Mouse (Mus musculus) kidney, postnatal 0 days (tissue): ENCODE measurements around the gene Ccdc85c. TPM values are rescaled to one million over a fixed set of nuclear protein-coding genes. Genes with fewer than 3 reads are reported as not detected.

ENCODE experiments used
- ATAC-seq: fragments of 200-750 bp; cut with Nextera tagmentation; replicated peaks from 2 replicates; pipeline ENCODE4 v1.8.0; 2017; ENCODE audit warnings: low read depth, moderate number of reproducible peaks, moderate TSS enrichment, moderate library complexity; ENCODE audit not compliant: low FRiP score
- DNase-seq: peaks from one replicate; pipeline ENCODE4 v3.0.0-alpha.2; 2016; ENCODE audit warnings: low spot score
- H3K27ac ChIP-seq: fragments of 300-500 bp; sonication (generic); 2 replicates; pipeline ENCODE4 v1.5.1; 2014; ENCODE audit warnings: mild to moderate bottlenecking
- H3K27me3 ChIP-seq: fragments of 300-500 bp; sonication (generic); 2 replicates; pipeline ENCODE4 v1.6.1; 2014; ENCODE audit warnings: low read length, mixed read lengths; ENCODE audit not compliant: insufficient read depth
- H3K36me3 ChIP-seq: fragments of 300-500 bp; sonication (generic); 2 replicates; pipeline ENCODE4 v1.6.1; 2014; ENCODE audit warnings: low read length, mixed read lengths; ENCODE audit not compliant: insufficient read depth
- H3K4me1 ChIP-seq: fragments of 300-500 bp; sonication (generic); replicated peaks from 2 replicates; pipeline ENCODE4 v1.6.1; 2014; ENCODE audit warnings: antibody characterized with exemption, low read length, mixed read lengths; ENCODE audit not compliant: insufficient read depth
- H3K4me2 ChIP-seq: fragments of 300-500 bp; sonication (generic); 2 replicates; pipeline ENCODE4 v1.6.1; 2014; ENCODE audit warnings: mild to moderate bottlenecking, low read length, moderate library complexity, mixed read lengths
- H3K4me3 ChIP-seq: fragments of 300-500 bp; sonication (generic); replicated peaks from 2 replicates; pipeline ENCODE4 v1.5.1; 2014; ENCODE audit warnings: low read depth, low read length
- H3K9ac ChIP-seq: fragments of 300-500 bp; sonication (generic); 2 replicates; pipeline ENCODE4 v1.6.1; 2014; ENCODE audit warnings: low read depth, low read length
- H3K9me3 ChIP-seq: fragments of 300-500 bp; sonication (generic); replicated peaks from 2 replicates; pipeline ENCODE4 v1.6.1; 2016; ENCODE audit warnings: low read length, inconsistent platforms, mixed read lengths
- CTCF ChIP-seq: IDR thresholded peaks from 2 replicates; pipeline ENCODE4 v1.5.1; 2016; ENCODE audit warnings: antibody characterized with exemption, low read depth, mild to moderate bottlenecking, moderate library complexity
- whole genome bisulfite sequencing: fragments of 180-500 bp; shearing (Covaris S2); extraction: QIAGEN DNeasy Blood & Tissue Kit; methylation state at CpG from one replicate; pipeline ENCODE4 v1.1.7; 2014; 5-methylcytosine and 5-hydroxymethylcytosine counted together
- polyA plus RNA-seq: library from polyadenylated mRNA; unstranded; fragments of >200 nt; fragmentation: Nextera tagmentation; extraction: Ambion mirVana; gene quantifications from 2 replicates; pipeline ENCODE4 v1.2.1, GENCODE M21; 2015

Ccdc85c gene
- polyA plus RNA-seq, 1 experiment from 2014 or later, result 7.7 TPM

DNA sequence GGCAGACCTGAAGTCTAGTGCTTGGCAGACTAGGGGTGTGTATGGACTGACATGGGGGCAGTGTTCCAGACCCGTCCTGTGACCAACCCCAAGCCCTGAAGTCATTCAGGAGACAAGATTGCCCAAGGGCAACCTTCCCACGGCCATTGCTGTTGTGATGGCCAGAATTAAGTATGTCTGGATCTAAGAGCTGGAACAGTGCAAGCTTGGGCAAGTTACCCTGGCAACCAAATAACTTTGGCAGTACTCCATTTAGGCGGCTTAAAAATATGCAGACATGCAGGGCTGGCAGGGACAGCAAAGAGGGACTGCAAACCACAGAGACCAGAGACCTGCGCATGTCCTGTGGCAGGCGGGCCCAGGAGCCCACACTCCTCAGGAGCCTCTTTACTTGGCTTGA, 35.8 kb downstream of the Ccdc85c start:
- H3K27ac ChIP-seq, result no peak overlapping the region
- TF ChIP-seq CTCF, result no peak
- no peak for DNase-seq
- H3K9ac ChIP-seq, result no peak overlapping the region
- no peaks in the 10 kb centered on the region for H3K9me3 ChIP-seq
- no peaks in the 10 kb centered on the region for H3K36me3 ChIP-seq
- H3K4me2 ChIP-seq, result no peak overlapping the region
- no peak overlapping the region for H3K4me3 ChIP-seq
- no peak for ATAC-seq
- no peaks in the 10 kb centered on the region for H3K27me3 ChIP-seq
- 48% methylated on average over 5 of the region's 5 CpGs for WGBS
- H3K4me1 ChIP-seq, result peaks cover 61% of the 10 kb centered on the region

DNA sequence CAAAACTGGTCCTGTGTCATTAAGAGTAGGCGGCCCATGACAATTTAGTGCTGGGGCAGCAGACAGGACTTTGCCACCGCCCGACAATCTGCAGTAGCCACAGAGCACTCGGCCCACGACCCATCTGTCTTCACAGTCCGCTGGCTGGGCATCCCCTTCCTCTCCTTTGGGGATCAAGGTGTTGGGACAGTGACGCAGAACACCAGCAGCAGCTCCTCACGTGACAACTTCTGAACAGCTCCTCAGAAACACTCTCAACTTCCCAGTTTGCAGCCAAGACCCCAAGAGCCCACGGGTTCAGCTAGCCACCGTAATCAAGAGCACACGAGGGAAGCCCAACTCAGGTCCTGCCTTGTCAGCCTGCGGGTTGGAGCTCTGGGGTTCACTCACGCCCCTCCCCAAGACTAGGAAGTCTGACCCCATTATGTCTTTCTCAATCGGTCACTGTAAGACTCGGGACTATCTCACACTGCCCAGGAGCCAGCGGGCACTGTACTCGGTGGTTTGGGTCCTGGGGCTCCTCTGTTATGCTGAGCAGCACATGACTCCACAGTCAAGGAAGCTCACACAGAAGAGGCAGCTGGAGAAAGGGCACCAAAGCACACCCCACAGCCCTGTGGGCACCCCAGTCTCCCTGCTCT, 36.7 kb downstream of the Ccdc85c start:
- WGBS, result 56% methylated on average over 17 of the region's 17 CpGs
- H3K36me3 ChIP-seq, result no peaks in the 10 kb centered on the region
- no peaks in the 10 kb centered on the region for H3K9me3 ChIP-seq
- no peak overlapping the region for H3K9ac ChIP-seq
- no peak overlapping the region for H3K4me2 ChIP-seq
- H3K4me3 ChIP-seq, result no peak overlapping the region
- no peak overlapping the region for H3K27ac ChIP-seq
- no peak for DNase-seq
- no peak for ATAC-seq
- H3K4me1 ChIP-seq, result peaks cover 56% of the 10 kb centered on the region
- H3K27me3 ChIP-seq, result no peaks in the 10 kb centered on the region
- no peak for TF ChIP-seq CTCF

DNA sequence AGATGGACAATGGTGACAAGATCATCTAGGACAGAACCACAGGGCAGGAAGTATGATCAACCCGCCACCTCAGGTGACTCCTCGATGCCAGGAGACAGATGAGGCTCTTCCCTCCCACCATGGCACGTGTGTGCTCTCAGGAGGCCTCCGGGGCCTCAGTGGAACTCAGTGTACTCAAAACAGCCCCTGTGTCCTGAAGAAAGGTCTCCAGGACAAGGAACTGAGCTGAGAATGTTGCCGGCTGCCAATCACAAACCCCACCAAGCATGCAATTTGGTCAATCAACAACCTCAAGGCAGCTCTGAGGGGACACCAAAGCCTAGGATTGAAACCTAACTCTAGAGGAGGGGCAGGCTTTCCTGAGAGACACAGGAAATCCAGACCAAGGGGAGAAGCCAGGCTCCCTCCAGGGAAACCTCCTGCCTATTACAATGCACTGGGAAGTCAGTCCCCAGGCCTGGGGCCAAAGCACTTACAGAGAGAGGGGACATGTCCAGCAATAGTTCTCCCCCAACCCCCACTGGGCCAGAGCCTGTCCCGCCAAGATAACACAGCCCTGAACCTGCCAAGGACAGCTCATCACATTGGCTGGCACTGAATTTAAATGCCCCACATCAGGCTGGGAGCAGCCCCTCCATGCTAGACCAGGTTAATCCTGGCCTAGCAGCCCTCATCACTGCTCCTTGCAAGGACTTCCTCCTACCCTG, 37.8 kb downstream of the Ccdc85c start:
- Histone ChIP-seq H3K9ac (no peak overlapping the region), H3K36me3 (no peaks in the 10 kb centered on the region), H3K4me2 (no peak overlapping the region), H3K4me3 (no peak overlapping the region), H3K27ac (peak overlapping the region; percentile 8; the same call in 1 of the 2 replicates), H3K27me3 (no peaks in the 10 kb centered on the region), H3K4me1 (peaks cover 50% of the 10 kb centered on the region), H3K9me3 (no peaks in the 10 kb centered on the region)
- ATAC-seq (0 out of 2 replicates have a peak, but pooled peaks have one; percentile 8), DNase-seq (no peak)
- TF ChIP-seq CTCF, result no peak
- WGBS, result 62% methylated on average over 6 of the region's 6 CpGs

DNA sequence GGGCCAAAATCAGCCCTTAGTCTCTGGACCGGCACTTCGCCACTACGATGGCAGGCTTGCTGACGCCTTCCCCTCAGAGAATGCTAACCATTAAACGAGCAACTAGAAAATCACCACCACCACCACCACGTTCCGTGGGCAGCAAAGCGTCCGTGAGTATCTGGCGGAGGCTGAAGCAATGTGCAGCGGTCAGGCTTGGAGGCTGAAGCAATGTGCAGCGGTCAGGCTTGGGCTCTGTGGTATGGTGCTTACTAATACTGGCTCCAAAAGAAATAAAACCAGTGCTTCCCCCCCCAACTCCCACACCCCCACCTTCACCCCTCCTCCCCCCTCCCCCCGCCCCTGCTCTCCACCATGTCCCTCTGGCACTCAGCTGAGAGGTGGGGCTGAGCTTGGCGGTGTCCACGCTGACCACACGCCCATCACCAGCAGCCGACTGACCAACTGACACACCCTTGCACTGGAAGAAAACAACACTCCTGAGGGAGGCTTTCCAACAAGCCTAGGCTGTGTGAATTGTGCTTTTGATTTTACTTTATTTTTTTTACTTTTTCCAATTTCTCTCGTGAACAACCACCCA, 39.2 kb downstream of the Ccdc85c start:
- ATAC-seq, result no peak
- peaks cover 38% of the 10 kb centered on the region for H3K4me1 ChIP-seq
- 52% methylated on average over 18 of the region's 18 CpGs for WGBS

DNA sequence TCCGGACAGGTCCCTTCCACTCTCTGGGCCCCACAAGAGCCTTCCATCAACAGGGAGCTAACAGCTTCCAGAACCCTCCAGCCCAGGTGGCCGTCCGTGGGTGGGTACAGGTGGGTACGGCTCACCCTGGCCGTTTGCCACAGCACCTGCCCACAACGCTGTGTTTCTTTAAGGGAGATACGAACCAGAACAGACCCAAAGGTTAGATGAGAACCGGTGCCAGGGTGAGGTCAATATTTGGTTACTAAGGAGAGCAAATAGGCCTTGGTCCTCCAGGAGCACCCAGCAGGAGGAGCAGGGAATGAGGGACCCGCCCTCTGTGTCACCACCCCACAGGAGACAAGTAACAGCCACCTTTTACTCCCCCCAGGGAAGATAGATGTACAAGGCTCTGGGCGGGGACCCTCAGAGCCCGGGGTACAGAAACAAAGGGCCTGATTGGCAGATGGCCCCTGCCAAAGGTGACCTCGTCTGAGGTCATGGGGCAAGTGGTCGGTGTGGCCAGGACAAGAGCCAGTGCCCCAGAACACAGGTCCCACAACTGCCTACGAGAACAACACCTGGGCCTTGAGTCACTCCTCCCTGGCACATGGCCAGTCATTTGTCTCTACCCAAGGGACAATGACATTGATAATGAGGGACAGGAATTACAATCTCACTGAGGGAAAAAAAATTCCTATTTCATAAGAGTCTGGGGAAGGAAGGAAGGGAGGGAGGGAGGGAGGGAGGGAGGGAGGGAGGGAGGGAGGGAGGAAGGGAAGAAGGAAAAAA, 40.2 kb downstream of the Ccdc85c start:
- no peaks in the 10 kb centered on the region for H3K9me3 ChIP-seq
- no peak for DNase-seq
- H3K36me3 ChIP-seq, result no peaks in the 10 kb centered on the region
- whole genome bisulfite sequencing, result 73% methylated on average over 14 of the region's 14 CpGs
- no peak overlapping the region for H3K4me3 ChIP-seq
- H3K9ac ChIP-seq, result no peak overlapping the region
- TF ChIP-seq CTCF, result no peak
- H3K27me3 ChIP-seq, result no peaks in the 10 kb centered on the region
- ATAC-seq, result no peak
- H3K27ac ChIP-seq, result no peak overlapping the region
- H3K4me1 ChIP-seq, result peaks cover 30% of the 10 kb centered on the region
- no peak overlapping the region for H3K4me2 ChIP-seq

More for the DNA sequence above, 39.2 kb downstream of the Ccdc85c start:
- TF ChIP-seq CTCF, result no peak
- Histone ChIP-seq H3K27ac (no peak overlapping the region), H3K36me3 (no peaks in the 10 kb centered on the region), H3K9ac (no peak overlapping the region), H3K27me3 (no peaks in the 10 kb centered on the region), H3K9me3 (no peaks in the 10 kb centered on the region), H3K4me2 (no peak overlapping the region), H3K4me3 (no peak overlapping the region)
- no peak for DNase-seq

DNA sequence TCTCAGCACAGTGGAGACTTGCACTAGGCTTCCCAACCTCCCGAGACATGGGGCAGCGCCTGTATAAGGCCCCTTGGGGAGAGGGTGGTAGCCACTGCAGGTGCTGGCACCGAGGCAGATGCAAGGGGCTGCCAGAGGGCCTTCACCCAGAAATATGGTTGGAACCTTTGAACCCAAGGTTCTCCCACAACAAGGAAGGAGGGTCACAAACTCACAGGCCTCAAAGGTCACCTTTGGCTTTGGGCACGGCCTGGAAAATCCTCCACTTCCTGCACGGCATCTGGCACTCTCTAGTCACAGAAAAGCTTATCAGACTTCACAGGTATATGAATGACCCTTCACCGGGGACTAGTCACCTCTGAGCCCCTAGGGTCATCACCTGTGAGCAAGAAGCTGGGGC, 41.5 kb downstream of the Ccdc85c start:
- Histone ChIP-seq H3K4me1 (peaks cover 29% of the 10 kb centered on the region), H3K27me3 (no peaks in the 10 kb centered on the region), H3K9me3 (no peaks in the 10 kb centered on the region), H3K4me2 (no peak overlapping the region), H3K36me3 (no peaks in the 10 kb centered on the region), H3K4me3 (no peak overlapping the region), H3K9ac (no peak overlapping the region), H3K27ac (no peak overlapping the region)
- no peak for DNase-seq
- no peak for ATAC-seq
- 80% methylated on average over 6 of the region's 6 CpGs for WGBS
- TF ChIP-seq CTCF, result no peak
